Mouse (Mus musculus) embryonic fibroblast, embryonic 13.5 days (primary cell): ENCODE measurements around the gene Fbxo47.

Experiments
- CTCF ChIP-seq: IDR thresholded peaks from 2 replicates; pipeline ENCODE4 v1.5.1; 2011; ENCODE audit warnings: mild to moderate bottlenecking, control low read depth, low read length, moderate library complexity, borderline replicate concordance; ENCODE audit not compliant: insufficient read depth
- POLR2A ChIP-seq: IDR thresholded peaks from 2 replicates; pipeline ENCODE4 v1.6.1; 2011; ENCODE audit warnings: low read depth, mild to moderate bottlenecking, control low read depth, low read length, moderate library complexity

DNA sequence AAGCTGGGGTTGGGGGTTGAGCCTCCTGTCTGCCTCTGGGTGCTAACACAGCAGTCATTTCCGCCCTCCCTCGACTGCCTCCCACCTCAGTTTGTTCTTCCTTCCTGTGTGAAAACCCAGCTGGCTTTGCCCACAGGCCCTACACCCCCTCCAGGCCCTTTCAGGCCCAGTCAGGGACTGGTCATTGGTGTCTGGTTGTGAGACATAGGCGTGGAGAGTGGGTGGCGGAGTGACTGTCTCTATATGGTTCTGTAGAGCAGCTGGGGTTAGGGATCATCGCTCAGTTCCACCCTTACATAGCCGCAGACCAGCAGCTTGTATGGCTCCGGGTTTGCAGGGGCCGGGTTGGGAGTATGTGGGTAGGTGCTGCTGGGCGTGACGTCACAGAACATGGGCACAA is 58.7 kb downstream of the Fbxo47 start:
- TF ChIP-seq POLR2A (no peak), CTCF (no peak)
